Mouse (Mus musculus) heart, postnatal 14 days (tissue): Measurements from ENCODE around the gene Zfp709. TPM values are rescaled to one million over a fixed set of nuclear protein-coding genes. Genes with fewer than 3 reads are reported as not detected.
A peak's percentile ranks its signal among the peaks of the same experiment; 100 is the strongest.
"Not testable (repeated sequence)": the region's sequence is repeated elsewhere in the genome, so short reads cannot be mapped to it uniquely, and the experiment has no call there.

Experiments used
- DNase-seq, 2 experiments: peaks; one replicate each; pipeline ENCODE4 v3.0.0; 2021 to 2022
- intact Hi-C: fragments of 180-260 bp; cut with DNase I; formaldehyde crosslinking; loops from one replicate; pipeline ENCODE4 v1.15.1; 2025
- total RNA-seq, 2 experiments: library from RNA; stranded (reverse); gene quantifications; 2 replicates each; pipeline ENCODE4 v1.2.3; 2021

Gene Zfp709
- total RNA-seq, 2 experiments from 2014 or later = 6.4 to 7.2 TPM

DNA sequence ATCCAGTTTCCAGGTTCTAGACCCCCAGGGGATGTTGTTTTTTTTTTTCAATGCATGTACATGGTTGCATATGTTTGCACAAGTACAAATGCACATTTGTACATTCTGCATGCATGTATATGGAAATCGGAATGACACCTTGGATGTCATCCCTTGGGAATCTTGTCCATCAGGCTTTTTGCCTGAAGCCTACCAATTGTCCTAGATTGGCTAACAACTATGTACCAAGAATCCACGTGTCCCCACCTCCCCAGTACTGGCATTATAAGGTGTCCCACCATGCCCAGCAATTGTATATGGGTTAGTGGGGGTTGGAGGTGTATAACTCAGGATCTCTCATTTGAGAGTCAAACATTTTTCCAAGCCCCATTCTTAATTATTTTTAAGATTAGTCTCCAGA is 30.5 kb downstream of the Zfp709 start:
- intact Hi-C loops = no loop called here
- no peak for DNase-seq

DNA sequence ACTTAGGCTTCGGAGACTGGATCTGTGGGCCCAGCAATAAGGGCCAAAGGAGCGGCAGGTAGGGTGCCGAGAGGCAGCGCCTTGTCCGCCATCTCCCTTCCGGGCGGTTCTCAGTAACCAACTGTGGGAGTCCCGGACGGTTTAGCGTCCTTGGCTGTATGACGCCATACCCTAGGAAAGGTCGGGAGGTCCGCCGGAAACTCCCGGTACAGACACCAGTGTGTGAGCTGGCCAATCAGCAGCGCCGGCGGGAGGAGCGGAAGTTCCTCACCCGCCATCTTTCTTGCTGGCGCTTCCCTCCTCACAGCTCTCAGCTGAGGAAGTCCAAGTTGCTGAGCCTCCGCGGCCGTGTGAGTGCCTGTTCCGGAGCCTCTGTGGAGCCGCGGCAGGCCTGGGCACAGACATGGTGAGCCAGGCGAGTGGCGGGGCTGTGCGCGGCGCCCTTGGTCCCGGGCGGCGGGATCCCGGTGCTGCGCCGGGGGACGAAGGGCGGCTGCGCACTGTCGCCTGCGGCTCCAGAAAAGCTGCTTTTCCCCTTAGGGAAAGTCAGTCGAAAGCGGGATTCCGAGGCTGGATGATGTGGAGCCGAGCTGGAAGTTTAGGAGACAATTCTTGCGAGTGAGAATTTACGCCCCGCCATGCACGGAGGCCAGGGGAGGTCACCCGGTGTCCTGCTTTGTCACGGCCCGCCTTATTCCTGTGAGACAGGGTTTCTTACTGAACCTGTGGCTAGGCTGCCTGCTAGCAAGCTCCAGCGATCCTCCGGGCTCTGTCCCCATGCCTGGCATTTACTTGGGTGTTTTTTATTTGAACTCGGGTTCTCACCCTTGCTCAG is 41.0 kb downstream of the Zfp709 start:
- peak; percentile 92 for DNase-seq
- intact Hi-C loops = loop anchor here (1.0 to 5.0 kb wide), 3 partner anchors 14 to 50 kb away; partner anchors contain the start of genes Zfp617 and Zfp882

DNA sequence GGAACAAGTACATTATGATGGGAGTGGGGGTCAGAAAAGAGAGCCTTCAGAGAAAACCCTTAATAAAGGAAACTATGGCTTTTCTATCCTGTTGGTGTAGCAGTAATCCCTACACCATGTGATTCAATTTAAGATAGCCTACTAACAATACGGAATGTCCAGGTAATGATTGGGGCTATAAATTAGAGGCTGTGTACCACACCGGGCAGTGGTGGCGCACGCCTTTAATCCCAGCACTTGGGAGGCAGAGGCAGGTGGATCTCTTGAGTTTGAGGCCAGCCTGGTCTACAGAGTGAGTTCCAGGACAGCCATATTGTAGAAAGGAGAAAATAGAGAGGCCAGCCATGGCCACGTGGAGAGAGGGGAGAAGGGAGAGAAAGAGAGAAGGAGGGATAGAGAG is 44.0 kb downstream of the Zfp709 start:
- intact Hi-C loops = no loop called here
- DNase-seq = no peak

DNA sequence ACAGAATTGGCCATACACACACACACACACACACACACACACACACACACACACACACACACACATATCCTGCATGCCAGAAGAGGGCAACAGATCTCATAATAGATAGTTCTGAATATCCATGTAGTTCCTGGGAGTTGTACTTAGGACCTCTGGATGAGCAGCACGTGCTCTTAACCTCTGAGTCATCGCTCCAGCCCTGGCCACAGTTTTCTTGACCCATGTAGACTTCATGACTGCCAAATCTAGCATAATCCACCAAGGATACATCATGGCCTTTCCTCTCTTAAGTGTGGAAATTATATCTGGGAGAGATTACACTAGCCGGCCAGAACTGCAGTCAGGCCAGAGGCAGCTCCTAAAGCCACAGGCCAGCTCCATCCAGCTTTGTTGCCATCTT is 44.7 kb downstream of the Zfp709 start:
- intact Hi-C loops = no loop called here
- no peak for DNase-seq

DNA sequence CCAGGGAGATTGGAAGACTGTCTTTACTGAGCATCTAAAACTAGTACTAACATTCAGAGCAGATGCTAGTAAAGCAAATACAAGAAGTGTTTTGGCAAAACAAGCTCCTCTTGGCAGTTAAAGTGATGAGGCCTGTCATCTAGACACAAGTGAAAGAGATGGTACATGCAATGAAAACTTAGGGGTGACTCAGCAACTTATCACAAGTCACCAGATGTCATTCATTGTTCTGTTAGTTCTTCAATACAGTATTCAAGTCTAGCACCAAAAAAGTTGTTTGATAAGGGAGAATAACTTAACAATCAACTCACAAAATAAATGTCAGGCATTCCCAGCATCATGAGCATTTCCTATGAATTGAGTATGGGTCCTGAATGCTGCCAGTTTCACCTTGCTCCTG is 46.0 kb downstream of the Zfp709 start:
- DNase-seq = no peak
- intact Hi-C loops = no loop called here

DNA sequence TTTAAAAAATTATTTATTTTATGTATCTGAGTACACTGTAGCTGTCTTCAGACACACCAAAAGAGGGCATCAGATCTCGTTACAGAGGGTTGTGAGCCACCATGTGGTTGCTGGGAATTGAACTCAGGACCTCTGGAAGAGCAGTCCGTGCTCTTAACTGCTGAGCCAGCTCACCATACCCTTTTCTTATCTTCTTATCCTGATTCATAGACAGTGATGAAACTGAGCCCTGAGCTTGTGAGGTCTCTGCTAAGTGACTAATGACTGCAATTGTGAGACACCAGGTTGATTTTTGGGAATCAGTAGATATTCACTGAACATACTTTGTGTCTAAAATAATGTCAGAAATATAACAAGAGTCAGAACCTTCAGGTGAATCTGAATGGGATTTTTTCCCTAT is 56.2 kb downstream of the Zfp709 start:
- intact Hi-C loops, DNase-seq: not testable (repeated sequence)

DNA sequence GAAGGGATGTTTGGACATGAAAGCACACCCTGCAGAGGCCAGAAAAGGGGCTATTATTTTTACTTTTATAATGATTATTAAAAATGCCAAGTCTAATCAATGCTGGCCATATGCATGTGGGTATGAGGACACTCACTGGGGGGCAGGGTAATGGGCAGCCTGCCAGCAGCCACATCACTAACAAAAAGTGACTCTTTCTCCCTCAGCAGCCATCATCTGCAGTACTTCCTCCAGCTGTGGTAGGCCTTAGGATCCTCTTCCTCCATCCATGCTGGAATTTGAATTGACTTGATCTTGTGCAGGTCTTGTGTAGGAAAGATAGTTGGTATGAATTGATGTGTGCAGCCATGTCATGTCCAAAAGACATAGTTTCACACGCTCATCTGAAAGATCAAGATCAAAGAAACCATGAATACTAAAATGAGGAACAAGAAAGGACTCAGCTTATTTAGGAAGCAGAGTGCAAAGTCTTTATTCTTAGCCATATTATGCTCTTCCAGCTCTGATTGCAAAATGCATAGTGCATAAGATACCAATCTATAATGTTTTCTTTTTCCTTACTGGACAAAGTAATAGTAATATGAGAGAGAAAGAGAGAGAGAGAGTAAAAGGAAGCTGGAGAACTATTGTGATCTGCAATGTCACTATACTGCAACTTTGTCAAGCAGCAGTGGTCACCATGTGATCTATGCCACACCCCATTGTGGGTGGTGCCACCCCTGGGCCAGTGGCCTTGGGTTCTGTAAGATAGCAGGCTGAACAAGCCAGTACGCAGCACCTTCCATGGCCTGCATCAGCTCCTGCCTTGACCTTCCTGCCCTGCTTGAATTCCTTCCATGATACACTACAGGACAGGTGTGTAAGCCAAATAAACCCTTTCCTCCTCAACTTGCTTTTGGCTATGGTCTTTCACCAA is 58.7 kb downstream of the Zfp709 start:
- no peak for DNase-seq
- intact Hi-C loops = no loop called here

DNA sequence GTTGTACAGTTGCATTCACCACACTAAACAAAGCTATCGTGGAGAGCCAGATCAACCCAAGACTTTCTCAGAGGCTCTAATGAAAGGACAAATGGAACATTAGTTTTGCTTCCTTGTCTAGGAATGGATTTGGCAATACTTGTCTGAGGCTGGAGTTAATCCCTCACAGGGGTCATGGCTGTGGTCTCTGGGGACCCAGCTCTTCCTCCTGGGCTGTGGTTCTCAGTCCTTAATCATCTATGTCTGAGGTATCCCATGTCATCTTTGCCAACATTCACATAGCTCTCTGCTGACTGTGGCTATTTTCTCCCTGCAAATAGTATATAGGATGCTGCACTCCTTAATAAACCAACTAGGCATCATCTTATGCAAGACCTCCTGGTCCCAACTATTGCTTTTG is 60.0 kb downstream of the Zfp709 start:
- intact Hi-C loops = no loop called here
- no peak for DNase-seq

Other genes with a start within 250 kb of the Zfp709 start
- 1 to 10 TPM in 1 of 2 experiments, under 1 TPM in 1; 0.93 to 1.1 TPM for gene Unc13a, start 210.3 kb upstream of the Zfp709 start, total RNA-seq
- 10 to 100 TPM; 11.7 to 13.3 TPM for gene Jak3, start 205.7 kb upstream of the Zfp709 start, total RNA-seq
- gene Insl3, start 192.8 kb upstream of the Zfp709 start, total RNA-seq = 1 to 10 TPM; 5.0 to 7.0 TPM
- 10 to 100 TPM in 1 of 2 experiments, 1 to 10 TPM in 1; 9.4 to 11.4 TPM for gene B3gnt3, start 180.2 kb upstream of the Zfp709 start, total RNA-seq
- 1 to 10 TPM; 1.4 to 5.7 TPM for gene Fcho1, start 156.3 kb upstream of the Zfp709 start, total RNA-seq
- gene Zfp882, start 26.6 kb downstream of the Zfp709 start, total RNA-seq = 1 to 10 TPM; 3.6 to 4.0 TPM
- 10 to 100 TPM; 25.9 to 29.0 TPM for gene Zfp617, start 26.6 kb downstream of the Zfp709 start, total RNA-seq
- gene Zfp961, start 69.0 kb downstream of the Zfp709 start, total RNA-seq = 1 to 10 TPM; 8.8 to 8.9 TPM
- under 1 TPM; 0.38 to 0.56 TPM for gene Cyp4f18, start 127.6 kb downstream of the Zfp709 start, total RNA-seq
- gene Olfr372, start 159.2 kb downstream of the Zfp709 start, total RNA-seq = not detected
- not detected for gene Olfr373, start 201.2 kb downstream of the Zfp709 start, total RNA-seq
- not detected for gene Olfr374, start 225.0 kb downstream of the Zfp709 start, total RNA-seq